Mouse (Mus musculus): ENCODE results near the gene Nme9. TPM values are rescaled to one million over a fixed set of nuclear protein-coding genes. Genes with fewer than 3 reads are reported as not detected.

Gene Nme9
- polyA plus RNA-seq (2012; rRNA removed): 0.10 and 0.12 TPM in 2 replicates

- DNase-seq (ENCODE audit: low spot score): no peak
Observed at GRCm38 (mm10) chr9:99451161-99451560, at the start of gene Nme9. Gene Nme9 (plus strand): TSS chr9:99451475.

GRCm38 (mm10) chr9:99409280-99409679, 42.0 kb upstream of the Nme9 start:
- no peak for DNase-seq (ENCODE audit: low spot score)

GRCm38 (mm10) chr9:99411093-99411492, 40.2 kb upstream of the Nme9 start:
- DNase-seq (ENCODE audit: low spot score): no peak

- no peak for DNase-seq (ENCODE audit: low spot score)
Observed at GRCm38 (mm10) chr9:99411785-99412184, 39.5 kb upstream of the Nme9 start.

GRCm38 (mm10) chr9:99416809-99417208, 34.5 kb upstream of the Nme9 start:
- DNase-seq (ENCODE audit: low spot score): no peak

- DNase-seq (ENCODE audit: low spot score): no peak
Observed at GRCm38 (mm10) chr9:99417288-99417846, 33.9 kb upstream of the Nme9 start.

- no peak for DNase-seq (ENCODE audit: low spot score)
Observed at GRCm38 (mm10) chr9:99418377-99418776, 32.9 kb upstream of the Nme9 start.

GRCm38 (mm10) chr9:99419951-99420701, 31.1 kb upstream of the Nme9 start:
- DNase-seq (ENCODE audit: low spot score): no peak

- no peak for DNase-seq (ENCODE audit: low spot score)
Observed at GRCm38 (mm10) chr9:99421914-99422313, 29.4 kb upstream of the Nme9 start.

GRCm38 (mm10) chr9:99423692-99424573, 27.3 kb upstream of the Nme9 start:
- DNase-seq (ENCODE audit: low spot score): no peak

GRCm38 (mm10) chr9:99424574-99424863, 26.8 kb upstream of the Nme9 start:
- DNase-seq (ENCODE audit: low spot score): no peak

GRCm38 (mm10) chr9:99425262-99425661, 26.0 kb upstream of the Nme9 start:
- DNase-seq (ENCODE audit: low spot score): no peak

GRCm38 (mm10) chr9:99428601-99429331, 22.5 kb upstream of the Nme9 start:
- DNase-seq (ENCODE audit: low spot score): no peak

GRCm38 (mm10) chr9:99429845-99430244, 21.4 kb upstream of the Nme9 start:
- DNase-seq (ENCODE audit: low spot score): no peak

GRCm38 (mm10) chr9:99430806-99431205, 20.5 kb upstream of the Nme9 start:
- DNase-seq (ENCODE audit: low spot score): no peak

GRCm38 (mm10) chr9:99431346-99431745, 19.9 kb upstream of the Nme9 start:
- no peak for DNase-seq (ENCODE audit: low spot score)

GRCm38 (mm10) chr9:99431963-99432362, 19.3 kb upstream of the Nme9 start:
- DNase-seq (ENCODE audit: low spot score): no peak

- no peak for DNase-seq (ENCODE audit: low spot score)
Observed at GRCm38 (mm10) chr9:99432478-99432877, 18.8 kb upstream of the Nme9 start.

- DNase-seq (ENCODE audit: low spot score): no peak
Observed at GRCm38 (mm10) chr9:99434892-99435618, 16.2 kb upstream of the Nme9 start.

- no peak for DNase-seq (ENCODE audit: low spot score)
Observed at GRCm38 (mm10) chr9:99435619-99436181, 15.6 kb upstream of the Nme9 start.

Data from urinary bladder, adult 2 months (tissue).